Mouse (Mus musculus): Measurements from ENCODE around the gene Tcn2. TPM values are rescaled to one million over a fixed set of nuclear protein-coding genes. Genes with fewer than 3 reads are reported as not detected.

Gene Tcn2
- polyA plus RNA-seq, 1 experiment from 2014 or later: 38.9 TPM

- no peaks in the 10 kb centered on the region for H3K9me3 ChIP-seq
- H3K27ac ChIP-seq: no peak overlapping the region
- H3K9ac ChIP-seq: 0 out of 2 replicates have a peak overlapping the region, but pooled peaks have one; percentile 40
- peaks cover 16% of the 10 kb centered on the region for H3K36me3 ChIP-seq
- peak overlapping the region; percentile 91 for H3K4me2 ChIP-seq
- no peak for ATAC-seq (ENCODE audit: insufficient number of reproducible peaks, insufficient read depth, low FRiP score, low TSS enrichment, low read depth)
- peaks cover 49% of the 10 kb centered on the region for H3K4me1 ChIP-seq
- 0 out of 2 replicates have a peak overlapping the region, but pooled peaks have one; percentile 2 for H3K4me3 ChIP-seq
- peaks cover 13% of the 10 kb centered on the region for H3K27me3 ChIP-seq
- 53% methylated on average over 5 of the region's 5 CpGs for WGBS
These were observed 21.2 kb downstream of the Tcn2 start for GRCm38 (mm10) chr11:3910513-3911310.

GRCm38 (mm10) chr11:3909236-3909635 is 22.7 kb downstream of the Tcn2 start:
- Histone ChIP-seq H3K36me3 (peaks cover 16% of the 10 kb centered on the region), H3K4me3 (no peak overlapping the region), H3K4me2 (no peak overlapping the region), H3K27me3 (peaks cover 13% of the 10 kb centered on the region), H3K9ac (no peak overlapping the region), H3K4me1 (peaks cover 44% of the 10 kb centered on the region), H3K9me3 (no peaks in the 10 kb centered on the region), H3K27ac (no peak overlapping the region)
- no peak for ATAC-seq (ENCODE audit: insufficient number of reproducible peaks, insufficient read depth, low FRiP score, low TSS enrichment, low read depth)
- 88% methylated on average over 4 of the region's 4 CpGs for WGBS

GRCm38 (mm10) chr11:3905446-3905845 is 26.5 kb downstream of the Tcn2 start:
- Histone ChIP-seq H3K9ac (no peak overlapping the region), H3K27me3 (no peaks in the 10 kb centered on the region), H3K36me3 (peaks cover 16% of the 10 kb centered on the region), H3K9me3 (no peaks in the 10 kb centered on the region), H3K4me2 (no peak overlapping the region), H3K4me3 (no peak overlapping the region), H3K4me1 (peaks cover 11% of the 10 kb centered on the region), H3K27ac (no peak overlapping the region)
- 79% methylated on average over 1 of the region's 1 CpGs for WGBS
- no peak for ATAC-seq (ENCODE audit: insufficient number of reproducible peaks, insufficient read depth, low FRiP score, low TSS enrichment, low read depth)

GRCm38 (mm10) chr11:3904673-3905072 is 27.3 kb downstream of the Tcn2 start:
- H3K27me3 ChIP-seq: no peaks in the 10 kb centered on the region
- H3K36me3 ChIP-seq: peaks cover 16% of the 10 kb centered on the region

GRCm38 (mm10) chr11:3903046-3903445 is 28.9 kb downstream of the Tcn2 start:
- Histone ChIP-seq H3K9ac (no peak overlapping the region), H3K4me1 (no peaks in the 10 kb centered on the region), H3K27me3 (no peaks in the 10 kb centered on the region), H3K4me3 (no peak overlapping the region), H3K4me2 (no peak overlapping the region), H3K27ac (no peak overlapping the region), H3K9me3 (no peaks in the 10 kb centered on the region), H3K36me3 (peaks cover 22% of the 10 kb centered on the region)
- ATAC-seq (ENCODE audit: insufficient number of reproducible peaks, insufficient read depth, low FRiP score, low TSS enrichment, low read depth): no peak
- 70% methylated on average over 5 of the region's 5 CpGs for WGBS

More at GRCm38 (mm10) chr11:3904673-3905072, 27.3 kb downstream of the Tcn2 start:
- H3K9ac ChIP-seq: no peak overlapping the region
- H3K4me3 ChIP-seq: no peak overlapping the region
- 82% methylated on average over 6 of the region's 6 CpGs for WGBS
- no peak for ATAC-seq (ENCODE audit: insufficient number of reproducible peaks, insufficient read depth, low FRiP score, low TSS enrichment, low read depth)
- no peak overlapping the region for H3K27ac ChIP-seq
- H3K4me1 ChIP-seq: 0 out of 2 replicates have a peak, but pooled peaks cover 8% of the 10 kb centered on the region
- H3K4me2 ChIP-seq: no peak overlapping the region
- H3K9me3 ChIP-seq: no peaks in the 10 kb centered on the region

- no peak for ATAC-seq (ENCODE audit: insufficient number of reproducible peaks, insufficient read depth, low FRiP score, low TSS enrichment, low read depth)
- H3K27ac ChIP-seq: no peak overlapping the region
- H3K4me3 ChIP-seq: no peak overlapping the region
- peaks cover 24% of the 10 kb centered on the region for H3K36me3 ChIP-seq
- H3K9ac ChIP-seq: no peak overlapping the region
- 82% methylated on average over 3 of the region's 3 CpGs for WGBS
- H3K4me1 ChIP-seq: no peaks in the 10 kb centered on the region
- H3K4me2 ChIP-seq: no peak overlapping the region
- H3K9me3 ChIP-seq: no peaks in the 10 kb centered on the region
- H3K27me3 ChIP-seq: no peaks in the 10 kb centered on the region
These were observed 29.4 kb downstream of the Tcn2 start for GRCm38 (mm10) chr11:3902516-3902915.

GRCm38 (mm10) chr11:3900296-3900695 is 31.7 kb downstream of the Tcn2 start:
- Histone ChIP-seq H3K36me3 (peaks cover 17% of the 10 kb centered on the region), H3K4me2 (no peak overlapping the region), H3K4me1 (no peaks in the 10 kb centered on the region), H3K27me3 (no peaks in the 10 kb centered on the region), H3K27ac (no peak overlapping the region), H3K4me3 (no peak overlapping the region), H3K9me3 (no peaks in the 10 kb centered on the region), H3K9ac (no peak overlapping the region)
- WGBS: 81% methylated on average over 6 of the region's 6 CpGs
- ATAC-seq (ENCODE audit: insufficient number of reproducible peaks, insufficient read depth, low FRiP score, low TSS enrichment, low read depth): no peak

- WGBS: 74% methylated on average over 1 of the region's 1 CpGs
- no peak for ATAC-seq (ENCODE audit: insufficient number of reproducible peaks, insufficient read depth, low FRiP score, low TSS enrichment, low read depth)
- Histone ChIP-seq H3K4me1 (peaks cover 4% of the 10 kb centered on the region; the same call in 1 of the 2 replicates), H3K9me3 (no peaks in the 10 kb centered on the region), H3K4me3 (no peak overlapping the region), H3K9ac (no peak overlapping the region), H3K27ac (no peak overlapping the region), H3K4me2 (no peak overlapping the region), H3K27me3 (no peaks in the 10 kb centered on the region), H3K36me3 (peaks cover 17% of the 10 kb centered on the region)
These were observed 36.0 kb downstream of the Tcn2 start for GRCm38 (mm10) chr11:3895933-3896332.

GRCm38 (mm10) chr11:3895458-3895857 is 36.5 kb downstream of the Tcn2 start:
- peak overlapping the region; percentile 79 for H3K27ac ChIP-seq
- 4% methylated on average over 10 of the region's 10 CpGs for WGBS
- no peaks in the 10 kb centered on the region for H3K9me3 ChIP-seq
- no peak for ATAC-seq (ENCODE audit: insufficient number of reproducible peaks, insufficient read depth, low FRiP score, low TSS enrichment, low read depth)
- H3K36me3 ChIP-seq: peaks cover 17% of the 10 kb centered on the region
- H3K4me1 ChIP-seq: peaks cover 4% of the 10 kb centered on the region; the same call in 1 of the 2 replicates
- no peaks in the 10 kb centered on the region for H3K27me3 ChIP-seq
- H3K4me2 ChIP-seq: peak overlapping the region; percentile 85
- peak overlapping the region; percentile 55 for H3K4me3 ChIP-seq
- peak overlapping the region; percentile 71 for H3K9ac ChIP-seq

- H3K4me1 ChIP-seq: peaks cover 4% of the 10 kb centered on the region; the same call in 1 of the 2 replicates
- H3K4me3 ChIP-seq: peak within 1 kb of the TSS; percentile 55
- H3K9ac ChIP-seq: peak within 1 kb of the TSS; percentile 71
- no peaks in the 10 kb centered on the region for H3K27me3 ChIP-seq
- peak within 1 kb of the TSS; percentile 85 for H3K4me2 ChIP-seq
- peak; percentile 93 for ATAC-seq (ENCODE audit: insufficient number of reproducible peaks, insufficient read depth, low FRiP score, low TSS enrichment, low read depth)
- H3K36me3 ChIP-seq: peaks cover 17% of the 10 kb centered on the region
- H3K27ac ChIP-seq: peak within 1 kb of the TSS; percentile 79
- WGBS: 3% methylated on average over 46 of the region's 46 CpGs
- H3K9me3 ChIP-seq: no peaks in the 10 kb centered on the region
These were observed 37.3 kb downstream of the Tcn2 start, which contains the start of the genes 4921536K21Rik and Dusp18 for GRCm38 (mm10) chr11:3894406-3895281. Gene 4921536K21Rik, minus strand, starts transcription at chr11:3895098. Gene Dusp18, plus strand, starts transcription at chr11:3895240.

- Histone ChIP-seq H3K4me1 (peaks cover 4% of the 10 kb centered on the region; the same call in 1 of the 2 replicates), H3K4me2 (peak overlapping the region; percentile 85), H3K9ac (no peak overlapping the region), H3K36me3 (peaks cover 17% of the 10 kb centered on the region), H3K27ac (no peak overlapping the region), H3K9me3 (no peaks in the 10 kb centered on the region), H3K27me3 (no peaks in the 10 kb centered on the region), H3K4me3 (no peak overlapping the region)
- ATAC-seq (ENCODE audit: insufficient number of reproducible peaks, insufficient read depth, low FRiP score, low TSS enrichment, low read depth): no peak
- 78% methylated on average over 6 of the region's 6 CpGs for WGBS
These were observed 38.0 kb downstream of the Tcn2 start for GRCm38 (mm10) chr11:3893970-3894369.

All from embryonic facial prominence, embryonic 13.5 days (tissue).